ENCODE assay signal across 24 mouse cellular contexts in the genomic region with DNA sequence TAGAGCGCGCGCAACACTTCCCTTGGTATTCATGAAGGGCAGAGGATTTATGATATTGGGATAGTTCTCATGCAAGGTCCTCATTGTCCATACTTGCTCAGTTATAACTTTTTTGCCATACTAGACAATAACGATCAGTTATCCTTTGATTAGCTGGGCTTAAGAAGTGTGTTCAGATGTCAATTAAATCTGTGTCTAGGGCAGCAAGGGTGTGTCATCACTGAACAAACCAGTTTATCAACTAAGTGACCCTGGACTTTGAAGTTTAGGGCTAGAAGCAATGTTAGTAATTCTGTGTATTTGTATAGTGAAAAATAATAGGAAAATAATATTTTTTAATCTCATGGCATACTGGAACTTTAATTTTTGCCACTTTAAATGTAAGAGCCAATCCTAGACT.
DNase-seq lines count a peak whose midpoint lies in the region; ATAC-seq and TF ChIP-seq lines count a peak whose summit lies in the region.
"Had no signal": no experiment of that assay in that cellular context is flagged by ENCODE, and none has a peak within 500 bp of the region (broad histone marks: within the 10 kb centered on the region; RNA-seq: fewer than 3 reads in every experiment).

No protein-coding gene starts in this region.

- no peak for TF ChIP-seq CTCF in intestine, postnatal 0 days (IDR thresholded peaks at IDR 0.05; ENCODE audit: low read depth)

- H3K4me2 ChIP-seq in intestine, embryonic 15.5 days (replicated peaks): no peak overlapping the region
- H3K4me2 ChIP-seq in intestine, postnatal 0 days (replicated peaks; ENCODE audit: low read depth): no peak overlapping the region
- no peak overlapping the region for H3K4me2 ChIP-seq in kidney, embryonic 15.5 days
- H3K4me2 ChIP-seq: embryonic facial prominence, embryonic 12.5 days; forebrain, embryonic 13.5 days; forebrain, embryonic 15.5 days had no signal

- WGBS in intestine, embryonic 15.5 days: 82% methylated on average over 4 of the region's 4 CpGs
- WGBS in intestine, postnatal 0 days: 74% methylated on average over 4 of the region's 4 CpGs
- WGBS in kidney, embryonic 15.5 days: 89% methylated on average over 4 of the region's 4 CpGs

- H3K9ac ChIP-seq in intestine, embryonic 15.5 days: no peak overlapping the region
- H3K9ac ChIP-seq in intestine, postnatal 0 days (ENCODE audit: low read depth, low read length): no peak overlapping the region
- no peak overlapping the region for H3K9ac ChIP-seq in kidney, embryonic 15.5 days
- H3K9ac ChIP-seq: embryonic facial prominence, embryonic 12.5 days; forebrain, embryonic 13.5 days; forebrain, embryonic 15.5 days; forebrain, postnatal 0 days had no signal

- no peaks in the 10 kb centered on the region for H3K9me3 ChIP-seq in intestine, embryonic 15.5 days
- no peaks in the 10 kb centered on the region for H3K9me3 ChIP-seq in intestine, postnatal 0 days (ENCODE audit: control insufficient read depth)
- no peaks in the 10 kb centered on the region for H3K9me3 ChIP-seq in kidney, embryonic 15.5 days (replicated peaks)
- H3K9me3 ChIP-seq: embryonic facial prominence, embryonic 10.5 days; embryonic facial prominence, embryonic 12.5 days; forebrain, embryonic 13.5 days; forebrain, embryonic 15.5 days had no signal

- DNase-seq in adrenal gland, adult 2 months: peak; percentile 6
- no peak for DNase-seq in adrenal gland, postnatal 14 days
- no peak for DNase-seq in layer of hippocampus, adult 11-12 months (ENCODE audit: low spot score)
- DNase-seq: adrenal gland, postnatal 10 days; adrenal gland, postnatal 36 days; B cell, adult 2 months; cerebellum, adult 11-12 months; cerebellum, adult 2 months; cerebellum, adult 9-10 months; cerebellum, postnatal 10 days; cerebellum, postnatal 25 days; forebrain, postnatal 0 days had no signal

- H3K36me3 ChIP-seq in intestine, embryonic 15.5 days: no peaks in the 10 kb centered on the region
- H3K36me3 ChIP-seq in intestine, postnatal 0 days (ENCODE audit: control insufficient read depth, insufficient read depth): no peaks in the 10 kb centered on the region
- H3K36me3 ChIP-seq in kidney, embryonic 15.5 days: no peaks in the 10 kb centered on the region
- H3K36me3 ChIP-seq: embryonic facial prominence, embryonic 10.5 days; embryonic facial prominence, embryonic 12.5 days; forebrain, embryonic 15.5 days; G1E had no signal

- H3K4me3 ChIP-seq in intestine, embryonic 15.5 days (replicated peaks): no peak overlapping the region
- no peak overlapping the region for H3K4me3 ChIP-seq in intestine, postnatal 0 days (ENCODE audit: low read depth, low read length)
- no peak overlapping the region for H3K4me3 ChIP-seq in kidney, embryonic 15.5 days (replicated peaks)
- H3K4me3 ChIP-seq: embryonic facial prominence, embryonic 10.5 days; embryonic facial prominence, embryonic 12.5 days; forebrain, embryonic 13.5 days; forebrain, embryonic 15.5 days had no signal

- H3K27me3 ChIP-seq in intestine, embryonic 15.5 days (replicated peaks): no peaks in the 10 kb centered on the region
- no peaks in the 10 kb centered on the region for H3K27me3 ChIP-seq in intestine, postnatal 0 days (replicated peaks; ENCODE audit: control insufficient read depth, insufficient read depth, low read length)
- no peaks in the 10 kb centered on the region for H3K27me3 ChIP-seq in kidney, embryonic 15.5 days
- H3K27me3 ChIP-seq: CH12.LX; embryonic facial prominence, embryonic 12.5 days; forebrain, embryonic 13.5 days; forebrain, embryonic 15.5 days; Patski had no signal

- H3K4me1 ChIP-seq in intestine, embryonic 15.5 days (replicated peaks): no peaks in the 10 kb centered on the region
- no peaks in the 10 kb centered on the region for H3K4me1 ChIP-seq in intestine, postnatal 0 days (replicated peaks; ENCODE audit: control insufficient read depth, insufficient read depth, low read length)
- H3K4me1 ChIP-seq in kidney, embryonic 15.5 days: no peaks in the 10 kb centered on the region
- H3K4me1 ChIP-seq: embryonic facial prominence, embryonic 10.5 days; embryonic facial prominence, embryonic 12.5 days; forebrain, embryonic 13.5 days; forebrain, embryonic 15.5 days had no signal

- peak; percentile 77 for ATAC-seq in intestine, embryonic 15.5 days
- peak; percentile 56; the same call in 1 of the 2 replicates for ATAC-seq in intestine, postnatal 0 days
- ATAC-seq in kidney, embryonic 15.5 days (replicated peaks; ENCODE audit: low FRiP score): no peak
- ATAC-seq: activated CD4-positive, CD25-positive, alpha-beta regulatory T cell, adult 4 months; CD4-positive, CD25-positive, alpha-beta regulatory T cell, adult 4 months; forebrain, embryonic 13.5 days; forebrain, embryonic 15.5 days; forebrain, postnatal 0 days; Patski had no signal

- no peak overlapping the region for H3K27ac ChIP-seq in intestine, embryonic 15.5 days
- H3K27ac ChIP-seq in intestine, postnatal 0 days (ENCODE audit: low read depth, low read length): no peak overlapping the region
- H3K27ac ChIP-seq in kidney, embryonic 15.5 days: no peak overlapping the region
- H3K27ac ChIP-seq: embryonic facial prominence, embryonic 10.5 days; embryonic facial prominence, embryonic 12.5 days; forebrain, embryonic 13.5 days; forebrain, embryonic 15.5 days had no signal
